Mouse (Mus musculus) ovary, adult 18-20 months (tissue): ENCODE results near the gene Arhgap21.

Experiments
- DNase-seq: peaks from one replicate; pipeline ENCODE4 v3.0.0; 2022; ENCODE audit warnings: low spot score, mixed read lengths

Gene Arhgap21

DNA sequence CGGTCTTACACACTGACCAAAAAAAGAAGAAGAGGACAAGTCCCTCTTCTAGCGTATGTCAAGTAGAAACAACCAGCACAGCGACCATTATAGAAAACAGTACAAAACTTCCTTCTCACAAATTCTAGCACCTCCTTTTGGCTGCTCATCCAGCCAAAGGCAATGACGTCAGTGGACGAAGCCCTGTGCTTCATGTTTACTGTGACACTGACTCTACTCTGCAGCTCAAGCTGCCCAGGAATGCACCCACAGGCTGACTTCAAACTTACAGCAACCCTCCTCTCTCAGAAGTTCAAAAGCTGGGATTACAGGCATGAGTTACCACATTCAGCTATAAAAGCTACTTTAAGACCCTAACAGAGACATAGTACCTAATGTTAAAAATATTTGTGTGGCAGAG is 72.2 kb downstream of the Arhgap21 start:
- no peak for DNase-seq

DNA sequence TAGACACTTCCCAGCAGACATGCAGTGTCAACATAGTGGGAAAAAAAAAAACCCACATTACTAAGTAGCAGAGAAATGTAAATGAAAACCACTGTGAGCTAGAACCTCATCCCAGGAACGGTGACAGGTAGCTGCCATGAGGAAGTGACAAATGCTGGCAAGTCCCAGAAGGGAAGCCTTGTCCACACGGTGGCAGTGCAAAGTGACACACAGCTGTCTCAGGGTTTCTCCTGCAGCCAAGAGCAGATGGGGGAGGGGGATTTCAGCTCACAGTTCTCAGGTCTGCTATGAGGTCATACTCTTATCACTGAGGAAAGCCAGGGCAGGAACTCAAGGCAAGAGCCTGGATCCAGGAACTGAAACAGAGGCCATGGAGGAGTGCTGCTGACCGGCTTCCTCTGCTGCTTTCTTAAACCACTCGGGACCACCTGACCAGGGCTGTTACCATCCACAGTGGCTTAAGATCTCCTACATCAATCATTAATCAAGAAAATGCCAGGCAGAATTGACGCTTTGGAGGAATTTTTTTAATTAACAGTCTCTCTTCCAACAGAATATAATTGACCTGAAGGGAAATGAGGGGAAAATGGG is 74.5 kb downstream of the Arhgap21 start:
- DNase-seq: no peak

DNA sequence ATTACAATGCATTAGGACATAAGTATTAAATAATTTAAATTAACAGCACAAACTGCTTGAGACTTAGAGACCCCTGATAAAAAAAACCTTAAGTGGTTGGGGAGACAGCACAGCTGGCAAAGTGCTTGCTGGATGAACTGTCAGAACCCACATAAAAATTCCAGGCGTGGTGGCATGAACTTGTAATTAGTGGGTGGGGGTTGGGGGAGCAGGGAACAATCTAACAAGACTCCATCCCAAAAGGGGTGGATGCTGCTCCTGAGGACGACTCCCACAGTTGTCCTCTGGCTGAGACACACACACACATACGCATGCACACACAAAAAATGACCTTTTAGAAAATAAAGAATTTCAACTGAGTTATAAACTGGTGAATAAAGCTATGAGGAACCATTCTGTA is 79.9 kb downstream of the Arhgap21 start:
- DNase-seq: no peak

DNA sequence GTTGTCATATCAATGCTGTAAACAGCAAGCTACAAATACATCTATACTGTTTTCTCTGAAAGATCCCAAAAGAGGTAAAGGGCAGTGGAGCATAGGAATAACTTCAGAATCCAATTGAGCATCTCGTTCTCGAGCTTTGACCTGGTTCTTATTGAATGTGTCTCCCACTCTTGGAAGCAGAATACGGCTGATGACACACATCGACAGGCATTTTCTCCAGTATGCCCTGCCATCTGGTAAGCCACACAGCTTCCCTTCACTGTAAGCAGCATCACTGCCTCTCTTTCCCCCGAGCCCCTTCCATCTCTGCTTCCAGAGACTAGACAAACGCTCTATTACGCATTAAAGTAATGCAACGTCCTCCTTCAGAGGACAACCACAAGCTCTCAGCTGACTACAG is 85.4 kb downstream of the Arhgap21 start:
- DNase-seq: no peak

DNA sequence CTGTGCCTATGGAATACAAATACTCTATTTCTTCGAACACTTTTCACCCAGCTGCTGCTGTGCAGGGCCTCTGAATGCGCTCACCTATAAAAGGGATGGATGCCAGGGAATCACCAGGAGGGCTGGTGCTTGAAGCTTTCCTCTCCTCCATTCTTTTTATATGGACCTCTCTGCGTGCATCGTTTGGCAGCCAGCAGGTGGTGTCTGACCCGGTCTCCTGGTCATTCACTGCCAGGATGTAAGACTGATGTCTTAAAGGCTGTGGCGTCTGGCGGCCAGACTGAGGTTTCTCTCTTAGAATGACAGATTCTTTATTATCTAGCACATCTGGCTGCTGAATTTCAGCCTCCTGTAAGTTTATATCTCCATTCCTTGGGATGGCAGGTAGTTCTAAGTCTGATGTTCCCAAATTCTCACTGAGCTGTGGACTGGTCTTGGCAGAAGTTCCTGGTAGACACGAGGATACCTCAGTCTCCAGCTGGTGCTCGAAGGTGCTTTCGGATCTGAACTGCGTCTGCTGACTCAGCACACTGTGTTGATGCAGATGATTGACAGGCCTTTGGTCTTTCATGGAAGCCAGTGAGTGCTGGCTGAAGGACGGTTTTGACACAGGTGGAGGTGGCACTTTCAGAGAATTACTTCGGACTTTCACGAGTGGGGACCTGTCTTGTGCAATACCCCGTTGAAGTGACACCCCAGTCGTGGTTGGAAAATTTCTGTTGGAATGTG is 88.6 kb downstream of the Arhgap21 start:
- no peak for DNase-seq

DNA sequence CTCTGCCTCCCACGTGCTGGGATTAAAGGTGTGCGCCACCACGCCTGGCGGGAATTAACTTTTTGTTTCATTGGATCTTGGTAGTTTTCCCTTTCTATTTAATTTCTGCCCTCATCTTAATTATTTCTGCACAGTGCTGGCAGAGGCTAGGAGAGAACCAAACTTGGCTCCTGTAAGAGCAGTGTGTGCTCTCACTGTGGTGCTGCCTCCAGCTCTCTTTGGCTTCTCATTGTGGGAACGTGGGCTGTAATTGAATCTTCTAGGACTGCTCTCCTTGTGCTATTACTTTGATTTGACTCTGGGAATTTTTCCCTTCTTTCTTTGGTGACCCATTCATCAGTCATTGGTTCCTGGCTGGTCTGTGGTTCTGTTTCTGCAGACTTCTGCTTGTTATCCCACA is 94.1 kb downstream of the Arhgap21 start:
- DNase-seq: no peak

DNA sequence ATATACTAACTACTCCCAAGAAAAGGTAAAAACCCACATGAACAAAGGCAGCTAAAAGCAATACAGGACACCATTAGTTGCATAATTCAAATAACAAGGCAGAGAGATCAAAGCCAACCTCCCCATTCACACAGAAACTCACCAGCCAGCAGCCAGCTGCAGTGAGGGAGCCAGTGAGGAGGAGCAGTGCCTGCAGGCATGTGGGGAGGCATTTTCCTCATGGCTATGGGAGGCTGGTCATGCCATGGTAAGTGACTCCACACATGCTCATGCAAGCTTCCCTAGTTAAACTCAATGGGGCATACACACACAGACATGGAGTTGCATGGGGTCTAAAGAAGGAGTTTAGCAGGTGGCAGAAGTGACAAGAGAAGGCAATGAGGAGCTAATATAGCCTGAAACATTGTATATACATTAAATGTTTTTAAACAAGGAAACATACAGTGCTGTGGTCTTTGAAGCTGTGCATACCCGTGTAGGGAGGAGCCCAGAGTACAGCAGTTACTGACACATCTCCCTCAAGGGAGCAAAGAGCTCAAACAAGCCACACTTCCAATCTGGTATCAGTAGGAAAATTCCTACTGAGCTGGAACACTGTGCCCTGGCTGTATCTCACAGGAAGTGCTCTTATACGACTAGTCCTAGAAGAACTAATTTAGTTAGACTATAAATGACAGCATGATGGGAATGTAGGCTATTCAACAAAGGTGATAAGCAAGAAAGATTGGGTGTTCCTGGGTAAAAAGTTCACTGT is 99.3 kb downstream of the Arhgap21 start:
- DNase-seq: no peak

DNA sequence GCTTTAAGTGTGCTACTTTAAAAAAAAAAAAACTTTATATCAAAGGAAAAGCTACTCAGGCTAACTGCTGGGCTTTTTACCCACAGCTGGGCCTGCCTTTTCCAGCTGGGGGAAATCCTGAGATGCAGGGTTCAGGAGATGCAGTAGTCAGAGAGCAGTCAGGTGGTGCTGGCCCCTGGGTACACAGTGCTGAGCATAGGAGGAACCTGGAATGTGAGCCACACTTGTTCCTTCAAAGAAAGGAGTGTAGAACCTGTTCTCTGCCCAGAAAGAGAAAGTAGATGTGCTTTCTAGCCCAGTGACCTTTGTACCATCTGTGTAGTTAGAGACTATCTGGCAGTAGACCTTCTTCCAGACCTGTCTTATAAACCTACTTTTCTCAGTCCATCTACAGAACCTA is 100.6 kb downstream of the Arhgap21 start:
- DNase-seq: no peak

DNA sequence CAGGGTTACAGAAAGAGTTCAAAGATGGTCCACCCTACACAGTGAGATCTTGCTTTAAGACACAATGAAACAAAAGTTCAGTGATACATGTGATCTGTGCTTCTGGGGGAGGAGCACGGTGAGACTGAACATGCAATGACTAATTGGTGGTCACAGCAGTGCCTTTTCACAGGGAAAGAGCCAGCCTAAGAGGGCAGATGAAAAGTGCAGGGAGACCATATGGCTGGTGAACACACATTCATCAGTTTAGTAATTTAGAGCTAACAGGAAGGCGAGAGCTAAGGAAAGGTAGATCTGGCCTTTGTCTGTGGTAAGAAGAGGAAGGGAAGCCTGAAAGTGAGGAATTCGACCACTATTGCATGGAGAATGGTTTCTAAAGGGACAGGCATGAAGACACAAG is 102.9 kb downstream of the Arhgap21 start:
- DNase-seq: no peak

DNA sequence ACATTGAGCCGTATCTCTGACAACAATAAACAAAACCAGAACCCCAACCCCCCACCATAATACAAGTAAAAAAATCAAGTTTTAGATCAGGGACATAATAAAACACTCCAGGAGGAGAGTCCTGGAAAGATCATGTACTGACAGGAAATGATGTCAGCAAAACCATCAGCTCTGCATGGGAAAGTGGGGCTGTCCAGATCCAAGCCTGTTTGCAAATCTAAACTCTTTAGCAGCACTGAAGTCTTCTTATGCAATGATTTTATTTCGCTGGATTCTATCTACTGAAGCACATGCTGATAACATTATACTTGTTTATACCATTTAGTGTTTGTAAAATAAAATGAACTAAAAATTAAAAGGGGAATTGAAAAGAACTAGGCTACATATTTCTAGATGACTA is 104.1 kb downstream of the Arhgap21 start:
- DNase-seq: no peak

DNA sequence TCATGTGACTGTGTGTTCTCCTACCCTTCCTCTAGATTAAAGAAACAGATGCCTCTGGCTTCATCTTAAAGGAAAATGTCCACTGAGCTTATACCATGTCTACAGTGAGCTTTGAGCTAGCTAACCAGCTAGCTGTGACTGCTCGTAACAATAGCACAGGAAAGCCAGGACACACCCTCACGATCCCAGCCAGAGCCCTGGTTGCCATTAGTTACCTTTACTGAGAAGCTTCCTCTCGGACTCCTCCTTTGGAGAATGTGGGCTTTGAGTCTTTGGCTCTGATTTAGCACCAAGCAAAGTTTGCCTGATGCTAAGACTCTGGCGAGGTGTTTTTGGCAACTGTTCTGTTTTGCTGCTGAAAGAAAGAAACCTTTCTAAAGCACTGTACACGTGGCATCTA is 107.9 kb downstream of the Arhgap21 start:
- no peak for DNase-seq

DNA sequence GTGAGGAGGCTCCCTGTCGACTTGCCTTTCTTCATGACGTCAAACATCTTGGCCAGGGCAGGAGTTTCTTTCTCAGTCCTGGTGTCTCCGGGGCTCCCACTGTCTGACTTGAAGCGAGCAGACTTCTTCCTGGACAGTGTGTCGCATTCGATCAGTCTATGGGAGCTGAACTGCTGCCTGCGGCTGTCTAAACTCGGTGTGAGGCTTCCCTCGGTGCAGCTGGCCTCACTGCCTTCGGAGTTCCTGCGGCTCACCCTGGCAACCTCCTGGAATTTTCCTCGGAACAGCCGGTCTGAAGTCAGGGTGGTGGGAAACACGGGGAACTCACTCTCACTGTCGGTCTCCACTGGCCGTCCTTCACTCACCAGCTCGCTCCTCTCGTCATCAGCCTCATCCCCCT is 119.3 kb downstream of the Arhgap21 start:
- DNase-seq: no peak

DNA sequence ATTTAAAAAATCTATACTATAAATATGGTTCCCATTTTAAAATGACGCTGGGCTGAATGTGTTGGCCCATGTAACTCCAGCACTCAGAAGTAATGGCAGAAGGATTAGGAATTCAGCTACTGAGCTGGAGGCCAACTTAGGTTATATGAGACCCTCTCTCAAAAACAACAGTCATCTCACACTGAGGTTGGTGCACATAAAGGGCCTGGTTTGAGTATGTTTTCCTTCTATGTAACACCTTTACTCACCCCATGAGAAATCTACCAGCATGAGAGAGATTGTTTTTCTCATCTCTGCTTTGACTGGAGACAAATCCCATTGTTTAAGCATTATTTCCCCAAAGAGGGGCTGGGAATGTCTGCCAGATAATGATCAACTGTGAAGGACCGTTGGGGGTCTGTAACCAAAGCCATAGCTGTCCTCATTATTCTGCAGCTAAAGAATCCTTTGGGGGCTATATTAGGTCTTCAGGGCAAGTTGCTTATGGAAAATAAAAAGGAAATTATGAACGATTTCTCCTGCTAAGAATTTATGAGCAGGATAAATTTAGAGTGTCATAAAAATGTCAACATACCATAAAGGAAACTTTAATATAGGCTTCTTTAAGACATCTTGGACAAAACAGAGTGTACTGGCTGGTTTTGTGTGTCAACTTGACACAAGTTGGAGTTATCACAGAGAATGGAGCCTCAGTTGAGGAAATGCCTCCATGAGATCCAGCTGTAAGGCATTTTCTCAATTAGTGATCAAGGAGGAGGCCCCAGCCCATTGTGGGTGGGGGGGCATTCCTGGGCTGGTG is 136.9 kb downstream of the Arhgap21 start:
- DNase-seq: no peak

DNA sequence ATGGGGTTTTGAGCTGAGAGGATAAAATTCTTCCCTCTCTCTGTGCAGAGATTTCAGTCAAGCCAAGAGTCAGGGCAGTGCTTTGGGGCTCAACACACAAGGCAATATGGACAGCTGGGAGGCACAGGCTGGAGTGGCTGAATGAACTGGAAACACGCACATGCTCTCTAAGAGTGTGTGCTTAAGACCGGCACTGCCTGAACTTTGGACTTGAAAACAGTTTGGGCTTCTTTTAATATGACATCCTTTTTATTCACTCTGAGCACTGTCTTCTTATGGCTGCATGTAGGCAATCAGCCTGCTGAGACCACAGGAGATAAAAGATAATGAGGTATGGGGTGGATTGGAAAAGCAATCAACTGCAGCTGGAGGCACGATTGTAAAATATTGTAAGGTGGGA is 137.8 kb downstream of the Arhgap21 start:
- no peak for DNase-seq

DNA sequence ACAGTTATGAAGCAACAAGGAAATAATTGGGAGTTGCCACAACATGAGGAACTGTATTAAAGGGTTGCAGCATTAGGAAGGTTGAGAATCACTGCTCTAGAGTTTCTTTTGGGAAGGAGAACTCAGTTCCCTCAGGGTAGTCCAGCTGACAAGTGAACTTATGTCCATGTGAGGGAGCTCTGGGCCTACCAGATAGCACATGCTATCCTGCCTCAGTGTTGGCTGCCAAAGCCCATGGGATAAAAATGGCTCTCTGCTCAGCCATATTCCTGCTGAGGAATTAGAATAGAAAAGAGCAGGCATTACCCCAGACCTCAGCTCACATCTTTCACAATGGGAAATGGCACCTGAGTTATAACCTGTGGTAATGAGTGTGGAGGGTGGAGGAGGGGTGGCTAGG is 142.4 kb downstream of the Arhgap21 start:
- no peak for DNase-seq

DNA sequence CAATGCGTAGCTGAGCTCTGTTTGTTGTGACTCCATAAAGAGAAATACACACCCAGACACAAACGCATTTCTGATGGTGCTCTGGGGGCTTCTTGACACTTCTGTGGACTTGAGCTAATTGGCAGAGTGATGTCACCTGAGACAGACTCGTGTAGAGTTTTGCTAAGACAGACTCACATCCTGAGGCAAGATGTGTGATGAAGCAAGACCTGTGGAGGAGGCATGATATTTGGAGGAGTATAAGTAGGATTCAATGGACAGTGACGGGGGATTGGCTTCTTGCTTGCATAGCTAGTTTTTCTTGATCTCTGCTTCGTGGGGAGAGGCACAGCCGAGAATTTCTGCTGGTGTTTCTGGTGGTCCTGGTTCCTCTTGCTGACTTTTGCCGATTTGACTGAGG is 150.5 kb downstream of the Arhgap21 start:
- no peak for DNase-seq

DNA sequence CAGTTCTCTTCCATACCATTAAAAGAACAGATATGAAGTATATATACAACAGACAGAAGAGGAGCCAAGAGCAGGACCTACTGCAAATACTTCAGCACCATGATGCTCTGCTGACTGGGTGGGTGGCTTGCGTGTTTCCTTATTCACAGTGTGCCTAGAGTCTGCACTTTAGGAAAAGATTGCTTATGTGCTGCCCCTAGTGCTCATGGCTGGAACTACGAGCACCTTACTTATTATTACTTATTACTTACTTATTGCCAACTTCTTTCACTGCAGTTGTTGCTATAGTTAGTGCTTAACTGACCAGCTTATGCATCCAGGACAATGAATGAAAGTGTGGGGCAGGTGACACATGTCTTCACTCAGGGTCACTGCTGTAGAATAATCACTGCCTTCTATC is 154.7 kb downstream of the Arhgap21 start:
- no peak for DNase-seq

DNA sequence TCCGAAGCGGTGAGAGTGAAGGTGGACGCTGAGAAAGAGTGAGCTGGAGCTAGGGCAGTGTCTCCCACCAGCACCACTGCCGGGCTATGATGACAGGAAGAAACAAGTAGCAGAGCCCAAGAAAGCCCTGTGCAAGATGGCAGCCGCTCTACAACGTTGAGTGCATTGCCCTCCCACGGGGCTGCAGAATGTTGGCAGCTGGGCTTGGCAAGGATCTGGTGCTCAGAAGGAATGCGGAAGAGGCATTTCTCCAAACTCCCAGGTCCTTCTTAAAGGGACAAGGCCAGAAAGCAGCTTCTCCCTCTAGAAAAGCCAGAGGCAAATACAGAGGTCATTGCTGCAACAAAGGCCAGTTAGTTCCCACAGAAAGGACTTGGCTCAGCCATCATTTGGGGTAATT is 157.2 kb downstream of the Arhgap21 start:
- peak; percentile 4 for DNase-seq

DNA sequence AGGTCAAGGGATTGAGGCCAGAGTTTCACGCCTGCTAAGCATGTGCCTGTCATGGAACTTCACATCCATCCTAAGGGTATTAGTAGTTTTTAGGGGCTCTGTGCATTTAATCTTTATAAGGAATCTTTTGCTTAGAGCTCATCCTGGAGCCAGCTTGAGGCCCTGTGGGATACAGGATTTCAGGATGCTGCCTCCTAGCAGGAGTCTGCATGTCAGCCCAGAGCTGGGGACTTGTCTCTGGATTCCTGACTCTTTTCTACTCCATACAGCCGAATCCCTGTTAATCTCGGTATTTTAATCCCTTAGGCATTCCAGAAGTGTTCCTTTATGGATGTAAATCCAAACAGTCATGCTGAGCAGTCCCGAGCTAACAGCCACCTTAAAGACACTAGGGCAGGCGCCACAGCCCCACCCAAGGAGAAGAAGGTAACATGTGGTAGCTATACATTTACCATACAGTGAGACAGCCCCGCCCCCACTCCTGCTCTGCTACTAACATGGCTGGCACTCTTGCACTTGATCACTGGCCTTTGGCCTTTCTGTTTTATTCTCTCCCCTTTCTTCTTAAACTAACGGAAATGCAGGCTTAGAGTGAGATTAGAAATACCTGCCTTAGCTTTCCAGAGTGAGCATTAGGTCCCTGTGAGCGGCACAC is 167.3 kb downstream of the Arhgap21 start:
- DNase-seq: no peak
